ENCODE assay signal across 24 mouse cellular contexts in genomic region chr3:154136501-154136900, GRCm38 (mm10).
DNase-seq lines count a peak whose midpoint lies in the region; ATAC-seq and TF ChIP-seq lines count a peak whose summit lies in the region.
"Had no signal": no experiment of that assay in that cellular context is flagged by ENCODE, and none has a peak within 500 bp of the region (broad histone marks: within the 10 kb centered on the region; RNA-seq: fewer than 3 reads in every experiment).

No protein-coding gene starts in this region.

- peak; percentile 11 for DNase-seq in forebrain, embryonic 10.5 days (ENCODE audit: extremely low spot score, low spot score)
- DNase-seq in forebrain, embryonic 11.5 days (ENCODE audit: low spot score), result no peak
- DNase-seq in heart, embryonic 10.5 days (ENCODE audit: low spot score), result peak; percentile 39
- DNase-seq in heart, adult 2 months, result no peak
- DNase-seq in left cerebral cortex, adult 11 months (ENCODE audit: low spot score), result peak; percentile 32
- no peak for DNase-seq in left cerebral cortex, adult 8-10 months (ENCODE audit: low spot score in 2 of 2)
- DNase-seq: adrenal gland, adult 8-10 months; adrenal gland, postnatal 25 days; cerebellum, adult 18-20 months; cerebellum, adult 9-10 months; cerebellum, postnatal 14 days; gastrocnemius, postnatal 10 days; gastrocnemius, postnatal 36 days; heart, postnatal 10 days; heart, postnatal 36 days had no signal

- H3K9ac ChIP-seq in forebrain, embryonic 11.5 days (ENCODE audit: low read length), result no peak overlapping the region
- H3K9ac ChIP-seq in heart, adult 2 months (ENCODE audit: low read depth, low read length), result no peak overlapping the region
- H3K9ac ChIP-seq: forebrain, embryonic 12.5 days; heart, embryonic 12.5 days; heart, embryonic 15.5 days; hindbrain, embryonic 13.5 days; intestine, embryonic 15.5 days had no signal

- TF ChIP-seq EP300 in heart, adult 2 months (IDR thresholded peaks at IDR 0.05; ENCODE audit: insufficient read depth, low read depth, low read length), result no peak

- 91% methylated on average over 3 of the region's 3 CpGs for WGBS in forebrain, embryonic 10.5 days
- 70% methylated on average over 3 of the region's 3 CpGs for WGBS in forebrain, embryonic 11.5 days
- WGBS in heart, embryonic 10.5 days, result 70% methylated on average over 3 of the region's 3 CpGs
- 75% methylated on average over 3 of the region's 3 CpGs for WGBS in heart, adult 2 months

- H3K4me2 ChIP-seq in forebrain, embryonic 11.5 days (ENCODE audit: low read depth, low read length, severe bottlenecking), result no peak overlapping the region
- H3K4me2 ChIP-seq: forebrain, embryonic 12.5 days; heart, embryonic 12.5 days; heart, embryonic 15.5 days; hindbrain, embryonic 13.5 days; intestine, embryonic 15.5 days had no signal

- H3K79me2 ChIP-seq in heart, adult 2 months (replicated peaks; ENCODE audit: control insufficient read depth, insufficient read depth, low read length), result 0 out of 2 replicates have a peak, but pooled peaks cover 2% of the 10 kb centered on the region

- no peak for TF ChIP-seq CTCF in heart, adult 2 months (IDR thresholded peaks at IDR 0.05)

- no peak for TF ChIP-seq POLR2A in heart, adult 2 months (IDR thresholded peaks at IDR 0.05; ENCODE audit: insufficient read depth, low read depth, low read length)

- H3K9me3 ChIP-seq in forebrain, embryonic 10.5 days, result no peaks in the 10 kb centered on the region
- no peaks in the 10 kb centered on the region for H3K9me3 ChIP-seq in forebrain, embryonic 11.5 days (ENCODE audit: control insufficient read depth, low read length)
- no peaks in the 10 kb centered on the region for H3K9me3 ChIP-seq in heart, embryonic 10.5 days
- H3K9me3 ChIP-seq: forebrain, embryonic 12.5 days; heart, embryonic 12.5 days; heart, embryonic 15.5 days; hindbrain, embryonic 10.5 days; hindbrain, embryonic 13.5 days; intestine, embryonic 15.5 days had no signal

- ATAC-seq in forebrain, embryonic 11.5 days (replicated peaks; ENCODE audit: low FRiP score), result no peak
- ATAC-seq: activated CD4-positive, CD25-positive, alpha-beta regulatory T cell, adult 4 months; forebrain, embryonic 16.5 days; hindbrain, embryonic 16.5 days; intestine, embryonic 15.5 days had no signal

- no peaks in the 10 kb centered on the region for H3K27me3 ChIP-seq in forebrain, embryonic 10.5 days (ENCODE audit: poor library complexity, severe bottlenecking)
- no peaks in the 10 kb centered on the region for H3K27me3 ChIP-seq in forebrain, embryonic 11.5 days (ENCODE audit: control insufficient read depth, insufficient read depth, low read length)
- no peaks in the 10 kb centered on the region for H3K27me3 ChIP-seq in heart, embryonic 10.5 days (ENCODE audit: insufficient read depth, poor library complexity, severe bottlenecking)
- no peaks in the 10 kb centered on the region for H3K27me3 ChIP-seq in heart, adult 2 months (ENCODE audit: control insufficient read depth, insufficient read depth, low read length)
- H3K27me3 ChIP-seq: forebrain, embryonic 12.5 days; heart, embryonic 12.5 days; heart, embryonic 15.5 days; hindbrain, embryonic 13.5 days; intestine, embryonic 15.5 days had no signal

- intact Hi-C loops in heart, adult 2 months (cut with DNase I), result no loop called here

- H3K27ac ChIP-seq in forebrain, embryonic 10.5 days, result no peak overlapping the region
- no peak overlapping the region for H3K27ac ChIP-seq in forebrain, embryonic 11.5 days (ENCODE audit: low read depth, low read length)
- no peak overlapping the region for H3K27ac ChIP-seq in heart, embryonic 10.5 days
- H3K27ac ChIP-seq in heart, adult 2 months, result no peak overlapping the region
- H3K27ac ChIP-seq: forebrain, embryonic 12.5 days; heart, embryonic 15.5 days; hindbrain, embryonic 10.5 days; hindbrain, embryonic 13.5 days; intestine, embryonic 15.5 days had no signal

- H3K4me1 ChIP-seq in forebrain, embryonic 10.5 days, result no peaks in the 10 kb centered on the region
- H3K4me1 ChIP-seq in forebrain, embryonic 11.5 days (replicated peaks; ENCODE audit: control insufficient read depth, insufficient read depth, low read length), result no peaks in the 10 kb centered on the region
- H3K4me1 ChIP-seq in heart, embryonic 10.5 days, result no peaks in the 10 kb centered on the region
- no peaks in the 10 kb centered on the region for H3K4me1 ChIP-seq in heart, adult 2 months (ENCODE audit: control insufficient read depth, insufficient read depth, low read length)
- H3K4me1 ChIP-seq: forebrain, embryonic 12.5 days; heart, embryonic 12.5 days; heart, embryonic 15.5 days; hindbrain, embryonic 10.5 days; hindbrain, embryonic 13.5 days; intestine, embryonic 15.5 days had no signal

- H3K36me3 ChIP-seq in forebrain, embryonic 10.5 days (replicated peaks), result no peaks in the 10 kb centered on the region
- H3K36me3 ChIP-seq in forebrain, embryonic 11.5 days (ENCODE audit: control insufficient read depth, insufficient read depth, low read length), result no peaks in the 10 kb centered on the region
- H3K36me3 ChIP-seq in heart, embryonic 10.5 days, result no peaks in the 10 kb centered on the region
- no peaks in the 10 kb centered on the region for H3K36me3 ChIP-seq in heart, adult 2 months (ENCODE audit: control insufficient read depth, insufficient read depth, low read length)
- H3K36me3 ChIP-seq: forebrain, embryonic 12.5 days; heart, embryonic 12.5 days; heart, embryonic 15.5 days; hindbrain, embryonic 10.5 days; hindbrain, embryonic 13.5 days; intestine, embryonic 15.5 days had no signal

- H3K4me3 ChIP-seq in forebrain, embryonic 10.5 days, result no peak overlapping the region
- H3K4me3 ChIP-seq in forebrain, embryonic 11.5 days (ENCODE audit: low read depth, low read length), result no peak overlapping the region
- no peak overlapping the region for H3K4me3 ChIP-seq in heart, embryonic 10.5 days
- no peak overlapping the region for H3K4me3 ChIP-seq in heart, adult 2 months
- H3K4me3 ChIP-seq: forebrain, embryonic 12.5 days; heart, embryonic 12.5 days; heart, embryonic 15.5 days; hindbrain, embryonic 10.5 days; hindbrain, embryonic 13.5 days; intestine, embryonic 15.5 days had no signal

Comparison
In these comparisons a context has a peak if more than half of its experiments do, and no peak if none do; other contexts are left out.
1. DNase-seq: peak in forebrain, embryonic 10.5 days (single experiment), heart, embryonic 10.5 days (single experiment) and left cerebral cortex, adult 11 months (single experiment); none in forebrain, embryonic 11.5 days (single experiment), heart, adult 2 months (0 of 2) and left cerebral cortex, adult 8-10 months (0 of 2).